Mouse (Mus musculus) urinary bladder, adult 18-20 months (tissue): ENCODE data around the gene Csk.

Experiments used
- DNase-seq, 2 experiments: peaks; one replicate each; pipeline ENCODE4 v3.0.0; 2022; ENCODE audit warnings: low spot score in 2 of 2, mixed read lengths in 2 of 2

The Csk gene

DNA sequence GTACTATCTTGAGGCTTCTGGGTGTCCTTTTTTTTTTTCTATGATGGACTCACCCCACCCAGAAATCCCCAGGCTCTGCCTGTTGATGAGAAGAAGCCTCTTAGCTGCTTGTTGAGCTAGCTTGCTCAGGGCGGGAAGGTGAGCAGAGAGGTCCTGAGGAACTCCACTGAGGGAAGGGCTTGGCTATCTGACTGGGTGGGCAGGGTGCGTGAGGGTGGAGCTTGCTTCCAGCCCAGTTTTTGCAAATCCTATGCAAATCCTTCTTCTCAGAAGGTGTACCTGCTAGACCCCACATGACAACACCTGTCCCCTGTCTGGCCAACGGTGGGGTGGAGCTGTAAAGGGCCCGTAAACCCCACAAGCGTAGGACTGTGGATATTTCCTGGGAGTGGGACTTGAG, at the start of gene Csk:
Gene Csk, minus strand, starts transcription at position 349 of the 400 bp plus-strand sequence.
- no peak for DNase-seq

DNA sequence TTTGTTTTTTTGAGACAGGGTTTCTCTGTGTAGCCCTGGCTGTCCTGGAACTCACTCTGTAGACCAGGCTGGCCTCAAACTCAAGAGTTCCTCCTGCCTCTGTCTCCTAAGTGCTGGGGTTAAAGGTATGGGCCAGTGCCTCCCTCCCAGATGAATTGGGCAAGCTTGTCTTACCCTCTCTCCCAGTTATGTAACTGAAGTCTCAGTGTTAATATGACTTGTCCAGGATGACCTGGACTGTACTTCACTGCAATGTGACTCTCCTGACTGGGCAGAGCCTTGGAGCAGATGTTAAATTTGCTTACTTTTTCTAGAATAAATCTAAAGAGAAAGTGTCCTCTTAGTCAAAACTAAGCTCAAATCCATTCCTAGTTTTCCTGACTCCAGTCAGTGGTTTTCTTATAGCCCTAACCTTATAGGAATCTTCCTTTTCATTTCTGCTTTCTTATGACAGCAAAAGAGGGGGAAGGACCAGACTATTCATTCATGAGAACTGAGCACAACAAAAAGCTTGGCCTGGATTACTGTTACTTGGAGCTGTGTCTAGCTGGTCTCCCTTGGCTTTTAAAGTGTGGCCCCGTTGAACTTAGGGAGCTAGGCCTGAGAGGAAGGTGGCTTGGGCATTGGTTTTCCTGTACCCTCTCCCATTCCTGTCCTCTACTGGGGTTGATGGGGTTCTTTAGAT, 45.2 kb upstream of the Csk start:
- DNase-seq = no peak

DNA sequence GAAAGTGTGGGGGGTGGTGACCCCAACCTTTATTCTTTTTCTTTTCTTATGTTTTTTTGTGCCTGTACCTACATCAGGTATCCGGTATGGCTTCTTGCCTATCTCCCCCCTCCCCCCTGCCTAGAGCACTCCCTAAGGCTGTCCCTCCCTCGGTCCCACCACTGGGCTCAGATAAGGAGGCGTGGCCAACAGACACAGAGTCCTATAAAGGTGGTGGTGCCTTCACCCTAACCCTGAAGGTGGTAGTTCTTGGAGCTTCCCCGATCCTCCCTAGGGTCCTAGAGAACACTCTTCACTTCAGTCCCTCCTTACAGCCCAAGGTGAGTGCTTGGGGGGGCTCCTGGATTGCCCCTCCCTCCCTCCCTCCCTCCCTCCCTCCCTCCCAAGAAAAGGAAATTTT, 43.9 kb upstream of the Csk start:
- no peak for DNase-seq

DNA sequence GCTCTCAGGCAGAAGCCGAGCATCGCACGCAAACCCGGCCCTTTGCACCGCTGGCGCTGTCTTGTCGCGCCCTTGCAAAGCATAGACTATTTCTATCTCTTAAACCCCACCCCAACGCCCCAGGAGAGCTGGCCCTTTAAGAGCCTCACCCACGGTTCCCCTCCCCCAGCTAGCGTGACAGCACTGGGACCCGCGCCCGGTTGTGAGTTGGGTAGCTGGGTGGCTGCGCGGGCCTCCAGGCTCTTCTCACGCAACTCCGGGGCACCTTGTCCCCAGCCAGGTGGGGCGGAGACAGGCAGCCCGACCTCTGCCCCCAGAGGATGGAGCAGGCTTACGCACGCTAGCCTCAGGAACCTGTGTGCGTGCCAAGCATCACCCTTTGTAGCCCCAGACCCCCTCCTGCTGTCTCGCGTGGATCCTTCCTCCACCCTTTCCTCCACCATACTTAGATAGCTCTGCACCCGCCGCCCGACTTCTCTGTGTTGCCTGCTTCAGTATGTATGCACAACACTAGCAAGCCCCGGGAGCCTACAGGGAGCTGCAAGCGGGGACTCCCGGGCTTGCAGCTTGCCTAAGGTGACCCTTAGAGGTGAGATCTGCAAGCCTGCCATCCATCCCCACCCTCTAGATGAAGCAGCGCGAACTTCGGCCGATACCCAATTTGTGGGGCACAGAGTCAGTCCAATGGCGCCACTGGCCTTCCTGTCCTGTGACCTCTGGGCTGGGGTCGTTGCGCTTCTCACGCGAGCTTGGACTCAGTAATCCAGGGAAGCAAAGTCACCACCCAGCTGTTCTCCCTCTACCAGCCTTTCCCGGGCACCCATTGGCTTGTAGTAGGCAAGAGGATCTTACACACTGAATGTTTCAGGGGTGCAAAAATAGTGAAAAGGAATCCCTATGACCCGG, 43.2 kb upstream of the Csk start:
- peak; percentile 37 to 39 for DNase-seq

DNA sequence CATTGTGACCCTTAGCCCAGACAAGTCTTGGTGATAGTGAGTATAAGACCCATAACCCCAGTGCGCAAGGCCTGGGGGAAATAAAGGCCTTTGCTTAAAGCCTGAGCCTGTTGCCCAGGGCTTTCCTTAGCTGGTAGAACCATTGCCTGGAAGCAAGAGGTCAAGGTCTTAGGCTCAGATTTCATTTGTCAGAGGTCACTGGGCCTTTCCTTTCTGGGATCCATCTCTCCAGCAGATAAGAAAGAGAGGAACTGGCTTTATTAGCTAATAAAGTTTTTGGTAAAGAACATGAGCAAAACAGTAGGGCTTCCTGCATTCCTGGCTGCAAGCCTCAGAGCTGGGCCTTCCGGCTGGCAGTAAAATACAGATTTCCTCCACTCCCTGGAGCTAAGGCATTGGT, 40.7 kb upstream of the Csk start:
- DNase-seq = no peak

DNA sequence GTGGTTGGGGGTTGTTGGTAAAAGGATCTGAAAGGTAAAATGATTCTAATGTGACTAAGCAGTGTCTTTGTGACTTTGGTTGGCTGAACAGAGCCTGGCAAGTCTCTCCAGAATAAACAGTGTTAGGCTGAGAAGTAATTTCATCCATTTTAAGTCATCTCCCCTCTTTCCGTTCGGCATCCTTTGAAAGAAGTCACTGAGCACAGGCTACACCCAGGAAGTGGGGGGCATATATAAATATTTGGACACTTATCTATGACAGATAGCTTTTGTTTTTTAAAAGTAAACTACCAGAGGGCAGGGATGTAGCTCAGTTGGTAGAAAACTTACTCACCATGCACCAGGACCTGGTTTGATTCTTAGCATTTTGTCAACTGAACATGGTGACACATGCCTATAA, 35.2 kb upstream of the Csk start:
- no peak for DNase-seq

DNA sequence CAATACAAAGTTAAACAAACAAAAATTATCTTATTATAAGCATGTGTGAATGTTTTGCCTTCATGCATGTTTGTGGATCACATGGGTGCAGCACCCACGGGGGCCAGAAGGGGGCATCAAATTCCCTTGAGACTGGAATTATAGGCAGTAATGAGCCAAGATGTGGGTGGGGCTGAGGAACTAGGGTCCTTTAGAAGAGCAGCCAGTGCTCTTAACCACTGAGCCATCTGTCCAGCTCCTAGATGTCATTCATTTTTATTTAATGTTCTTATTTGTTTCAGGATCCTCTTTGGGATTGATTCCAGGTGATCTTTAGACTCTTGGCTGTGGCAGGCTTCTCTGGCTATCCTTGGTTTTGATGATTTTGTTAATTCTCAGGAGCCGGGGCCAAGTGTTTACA, 34.7 kb upstream of the Csk start:
- DNase-seq = no peak

DNA sequence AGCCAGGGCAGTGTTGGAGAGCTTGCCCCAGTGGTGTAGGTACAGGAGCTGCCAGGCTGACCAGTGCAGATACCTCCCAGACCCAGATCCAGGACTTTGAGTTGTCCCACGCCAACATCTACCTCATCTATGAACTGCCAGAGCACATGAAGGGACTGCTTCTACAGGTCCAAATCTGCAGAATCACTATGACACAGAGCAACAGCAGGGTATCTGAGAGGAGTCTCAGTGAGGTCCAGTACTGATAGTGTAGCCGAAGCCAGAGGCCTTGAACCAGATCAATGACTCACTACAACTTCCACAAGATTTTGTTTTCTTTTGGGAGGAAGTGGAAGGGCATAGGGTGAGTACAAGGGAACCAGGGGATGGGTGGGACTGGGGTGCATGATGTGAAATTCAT, 34.3 kb upstream of the Csk start, which contains the start of gene Cyp1a1:
Gene Cyp1a1, plus strand, starts transcription at position 178 of the 400 bp plus-strand sequence.
- no peak for DNase-seq

DNA sequence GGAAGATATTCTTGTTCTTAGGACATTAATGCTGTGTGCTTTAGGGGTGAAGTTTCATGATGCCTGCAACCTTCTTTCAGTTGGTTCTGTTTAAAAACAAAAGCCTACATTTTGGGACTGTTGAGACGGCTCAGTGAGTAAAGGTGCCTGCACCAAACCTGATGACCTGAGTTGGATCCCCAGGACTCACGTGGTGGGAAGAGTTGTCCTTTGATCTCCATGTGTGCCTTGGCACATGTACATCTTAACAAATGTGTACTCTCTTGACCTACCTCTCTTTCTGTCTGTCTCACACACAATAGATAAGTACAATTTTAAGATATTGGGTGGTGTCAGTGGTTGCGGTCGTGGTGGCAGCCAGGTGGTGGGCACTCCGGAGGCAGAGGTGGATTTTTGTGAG, 32.6 kb upstream of the Csk start:
- DNase-seq = no peak

DNA sequence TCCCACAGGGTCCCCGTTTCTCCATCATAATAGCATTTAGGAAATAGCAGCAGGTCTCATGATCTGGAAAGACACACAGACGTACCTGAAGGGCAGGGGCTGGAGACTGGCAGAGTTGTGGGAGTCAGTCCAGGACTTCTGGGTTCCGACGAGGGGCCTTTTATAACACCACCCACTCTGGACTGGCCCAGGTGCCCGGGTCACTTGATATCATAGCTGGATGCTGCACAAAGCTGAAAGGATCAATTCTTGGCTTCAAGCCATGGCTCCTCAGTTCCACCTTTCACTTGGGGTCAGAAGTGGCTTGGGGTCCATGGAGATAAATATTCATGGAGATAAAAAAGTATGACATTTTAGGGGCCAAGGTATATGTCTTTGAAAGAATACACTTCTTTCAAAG, 30.1 kb upstream of the Csk start, which contains the start of gene Cyp1a2:
Gene Cyp1a2, minus strand, starts transcription at position 184 of the 400 bp plus-strand sequence.
- no peak for DNase-seq

DNA sequence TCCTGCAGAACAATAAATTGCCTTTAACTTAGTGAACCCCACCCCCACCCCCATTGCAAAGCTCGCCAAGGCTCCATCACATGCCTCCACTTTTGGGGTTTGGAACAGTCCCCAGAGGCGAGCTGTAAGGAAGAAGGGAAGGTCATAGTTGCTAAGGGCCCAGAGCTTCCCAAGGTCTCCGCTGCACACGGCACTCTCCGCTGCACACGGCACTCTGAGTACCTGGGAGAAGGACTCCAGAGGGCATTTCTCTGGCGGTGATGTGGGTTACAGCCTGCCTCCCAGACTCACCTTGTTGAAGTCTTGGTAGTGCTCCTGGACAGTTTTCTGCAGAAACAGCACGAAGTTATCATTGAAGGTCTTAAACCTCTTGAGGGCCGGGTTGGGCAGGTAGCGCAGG, 28.0 kb upstream of the Csk start:
- DNase-seq = no peak

DNA sequence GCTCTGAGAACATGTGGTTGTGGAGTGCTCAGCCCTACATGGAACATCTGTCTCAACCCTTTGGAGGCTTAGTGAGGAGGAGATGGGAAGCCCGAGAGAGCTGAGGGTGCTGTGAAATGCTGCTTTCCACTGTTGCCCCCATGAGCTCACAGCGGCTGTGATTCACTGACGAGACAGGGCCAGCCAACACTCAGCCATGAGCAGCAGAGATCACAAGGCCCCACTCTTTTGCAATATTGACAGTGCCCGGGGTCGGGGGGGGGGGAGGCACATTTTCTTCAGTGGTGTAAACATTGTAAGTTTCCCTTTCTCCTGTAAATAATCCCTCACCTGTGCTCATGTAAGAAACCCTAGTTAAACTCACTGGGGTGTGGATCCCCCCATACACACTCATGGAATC, 18.1 kb upstream of the Csk start:
- no peak for DNase-seq

DNA sequence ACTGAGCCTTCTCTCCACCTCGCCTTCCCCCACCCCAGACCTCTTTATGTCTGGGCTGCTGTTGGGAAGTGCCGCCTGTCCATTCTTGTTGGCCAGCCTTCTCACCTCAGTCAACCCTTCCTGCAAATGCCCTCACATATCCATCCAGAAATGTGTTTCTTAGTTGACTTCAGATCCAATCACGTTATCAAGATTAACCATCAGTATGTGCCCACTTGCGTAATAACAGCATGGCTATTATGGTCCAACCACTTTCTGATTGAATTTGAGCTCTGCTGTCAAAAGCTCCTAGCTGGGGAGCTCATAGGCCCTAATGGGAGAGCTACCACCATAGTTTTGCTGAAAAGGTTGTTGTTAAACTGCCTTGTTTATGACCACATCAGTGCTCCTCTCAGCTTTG, 17.6 kb upstream of the Csk start:
- no peak for DNase-seq

DNA sequence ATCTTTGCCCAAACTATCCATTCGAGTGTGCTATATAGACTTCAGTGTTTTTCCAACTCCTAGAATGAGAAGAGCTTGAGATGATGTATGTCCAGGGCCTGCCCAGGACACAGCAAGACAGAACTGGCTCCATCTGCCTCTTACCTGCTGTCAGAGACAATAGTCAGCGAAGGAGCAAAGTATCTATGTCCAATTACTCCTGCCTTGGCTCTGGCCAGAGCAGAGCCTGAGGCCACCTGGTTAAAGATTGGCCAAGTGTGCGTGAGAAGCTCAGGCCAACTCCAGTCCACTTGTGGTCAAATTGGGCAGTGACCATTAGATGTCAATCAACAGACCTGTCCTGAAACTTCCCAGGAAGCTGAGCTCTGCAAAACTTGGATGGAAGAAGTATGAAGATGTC, 16.1 kb upstream of the Csk start:
- no peak for DNase-seq

DNA sequence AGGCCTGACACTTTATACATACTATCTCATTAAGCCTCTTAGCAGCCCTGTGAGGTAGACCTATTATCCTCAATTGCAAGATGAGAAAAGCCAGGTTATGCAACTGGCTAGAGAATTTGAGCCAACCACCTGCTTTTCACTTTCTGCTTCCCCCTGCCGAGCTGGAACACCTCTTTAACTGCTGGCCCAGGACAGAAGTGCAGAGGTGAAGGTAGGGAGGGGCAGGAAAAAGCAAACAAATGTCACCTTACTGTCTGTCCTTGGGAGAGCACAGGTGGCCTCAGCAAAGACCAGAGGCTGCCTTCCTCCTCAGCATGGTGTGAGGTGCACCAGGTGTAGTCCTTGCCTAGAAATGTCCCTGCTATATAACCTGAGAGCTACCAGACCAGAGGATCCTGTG, 14.8 kb upstream of the Csk start:
- DNase-seq = no peak

DNA sequence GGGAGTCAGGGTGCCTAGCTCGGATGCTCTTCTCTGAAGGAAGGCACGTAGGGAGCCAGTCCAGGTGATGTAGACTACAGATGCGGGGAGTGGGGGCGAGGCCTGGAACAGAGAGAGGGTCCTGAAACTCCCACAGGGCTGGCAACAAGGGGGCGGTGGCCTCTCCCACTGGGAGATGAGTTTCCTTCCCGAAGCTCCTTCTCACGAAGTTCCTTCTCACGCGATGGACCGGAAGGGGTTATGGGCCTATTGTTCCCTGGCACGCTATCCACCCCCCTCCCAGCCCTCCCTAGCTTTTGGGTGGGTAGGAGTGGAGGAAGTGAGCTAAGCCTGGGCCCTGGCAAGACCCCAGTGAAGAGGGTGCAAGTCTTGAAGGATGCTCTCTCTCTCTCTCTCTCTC, 14.4 kb upstream of the Csk start:
- DNase-seq = no peak

DNA sequence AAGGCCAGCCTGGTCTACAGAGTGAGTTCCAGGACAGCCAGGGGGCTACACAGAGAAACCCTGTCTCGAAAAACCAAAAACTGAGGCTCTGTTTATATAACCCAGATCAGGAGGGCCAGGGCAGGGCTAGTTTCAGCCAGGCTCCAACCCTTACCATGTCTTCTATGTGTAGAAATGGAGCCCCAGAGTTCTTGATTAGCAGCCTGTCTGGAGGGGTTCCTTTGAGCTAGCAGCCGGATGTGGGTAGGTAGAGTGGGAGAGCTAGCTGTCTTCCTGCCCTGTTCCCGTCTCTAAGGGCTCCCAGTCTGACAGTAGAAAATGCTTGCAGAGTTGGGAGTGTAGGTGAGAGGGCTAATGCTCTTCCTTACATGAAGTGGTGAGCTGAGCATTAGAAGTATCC, 13.7 kb upstream of the Csk start:
- no peak for DNase-seq

DNA sequence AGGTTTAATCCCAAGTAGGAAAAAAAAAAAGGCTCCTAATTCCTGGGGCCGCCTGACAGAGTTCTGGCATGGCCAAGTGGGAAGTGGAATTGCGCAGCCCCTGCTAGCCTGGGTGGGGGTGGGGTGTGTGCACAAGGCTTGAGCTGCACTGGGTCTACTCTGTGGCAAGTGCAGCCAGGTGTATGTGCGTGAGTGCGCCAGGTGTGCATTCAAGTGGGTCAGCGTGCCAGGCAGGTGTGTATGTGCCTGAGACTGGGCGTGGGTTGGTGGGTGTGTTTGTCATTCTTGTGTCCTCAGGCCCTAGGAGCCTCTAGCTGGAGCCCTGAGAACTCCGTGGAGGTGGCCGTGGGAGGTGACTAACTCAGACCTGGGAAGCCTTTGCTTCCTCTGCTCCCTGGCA, 13.1 kb upstream of the Csk start:
- no peak for DNase-seq

DNA sequence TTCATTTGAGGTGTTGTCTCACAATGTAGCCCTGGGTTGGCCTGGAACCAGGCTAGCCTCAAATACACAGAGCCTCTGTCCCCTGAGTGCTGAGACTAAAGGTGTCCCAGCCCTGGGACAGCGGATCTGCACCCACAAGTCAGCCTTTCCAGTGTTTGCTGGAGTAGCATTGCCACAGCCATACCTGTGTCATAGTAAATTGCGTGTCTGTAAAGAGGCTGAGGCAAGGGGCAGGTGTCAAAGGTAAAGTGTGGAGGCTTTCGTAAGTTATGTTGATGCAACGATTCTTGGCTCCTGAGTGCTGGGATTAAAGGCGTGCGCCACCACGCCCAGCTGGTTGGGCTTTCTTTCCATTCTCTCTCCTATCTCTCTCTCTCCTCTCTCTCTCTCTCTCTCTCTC, 11.2 kb upstream of the Csk start:
- DNase-seq = no peak

DNA sequence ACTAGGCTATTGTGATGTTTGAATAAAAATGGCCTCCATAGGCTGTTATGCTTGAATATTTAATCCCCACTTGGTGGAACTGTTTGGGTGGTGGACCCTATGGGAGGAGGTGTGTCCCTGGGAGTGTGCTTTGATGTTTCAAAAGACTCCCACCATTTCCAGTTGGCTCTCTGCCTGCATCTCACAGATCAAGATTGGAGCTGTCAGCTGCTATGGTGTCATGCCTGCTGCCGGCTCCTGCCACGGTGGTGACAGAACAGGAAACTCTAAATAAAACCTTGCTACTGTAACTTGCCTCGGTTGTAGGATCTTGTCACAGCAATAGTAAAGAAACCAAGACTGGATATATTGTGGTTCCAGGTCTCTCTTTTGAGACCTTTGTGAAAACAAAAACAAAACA, 8.1 kb upstream of the Csk start:
- DNase-seq = no peak

DNA sequence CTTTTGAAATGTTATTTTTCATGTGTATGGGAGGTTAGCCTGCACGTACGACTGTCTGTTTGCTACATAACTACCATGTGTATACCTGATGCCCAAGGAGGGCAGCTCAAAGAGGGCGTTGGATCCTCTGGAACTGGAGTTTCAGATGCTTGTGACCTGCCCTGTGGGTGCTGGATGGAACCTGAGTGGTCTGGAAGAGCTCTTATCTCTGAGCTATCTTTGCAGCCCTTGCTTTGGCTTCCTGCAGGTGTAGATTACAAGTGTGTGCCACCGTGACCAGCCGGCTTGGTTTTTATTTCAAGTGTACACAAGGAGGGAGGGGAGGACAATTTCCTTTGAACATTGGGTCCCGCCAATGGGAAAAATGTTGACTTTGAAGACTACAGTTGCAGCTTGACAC, 7.1 kb upstream of the Csk start:
- no peak for DNase-seq

DNA sequence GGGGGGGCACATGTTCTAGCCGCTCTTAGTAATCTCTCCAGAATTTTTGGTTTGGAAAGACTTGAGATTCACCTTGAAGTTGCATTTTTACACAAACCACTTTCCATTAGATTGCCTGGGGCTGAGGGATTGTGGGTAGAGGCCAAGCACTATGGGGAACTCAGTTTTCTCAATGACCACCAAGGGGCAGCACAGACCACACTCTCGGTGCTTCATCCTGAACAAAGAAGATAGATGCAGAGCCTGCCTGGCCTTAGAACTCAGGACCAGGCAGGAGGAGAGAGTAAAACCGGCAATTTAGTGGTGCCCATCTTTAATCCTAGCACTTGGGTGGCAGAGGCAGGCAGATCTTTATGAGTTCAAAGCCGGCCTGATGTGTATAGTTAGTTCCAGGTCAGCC, 6.3 kb upstream of the Csk start:
- peak; percentile 52 to 62 for DNase-seq

DNA sequence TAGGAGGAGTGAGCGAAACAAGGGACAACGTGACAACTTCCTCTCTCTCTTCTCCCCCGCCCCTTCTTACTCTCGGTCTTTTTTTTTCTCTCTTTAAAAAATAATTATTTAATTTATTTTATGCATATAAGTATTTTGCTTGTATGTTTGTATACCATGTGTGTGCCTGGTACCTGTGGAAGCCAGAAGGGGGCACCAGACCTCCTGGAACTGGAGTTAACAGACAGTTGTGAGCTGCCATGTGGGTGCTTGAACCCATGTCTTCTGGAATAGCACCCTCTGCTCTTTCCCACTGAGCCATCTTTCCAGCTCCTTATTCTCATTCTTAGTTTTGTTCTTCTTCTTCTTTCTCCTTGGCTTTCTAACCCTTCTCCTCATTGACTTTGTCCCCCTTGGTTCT, 5.5 kb upstream of the Csk start:
- no peak for DNase-seq
